Mouse (Mus musculus) 3T3-L1 (cell line): ENCODE measurements around the gene Atad5.
"Not testable (repeated sequence)": the region's sequence is repeated elsewhere in the genome, so short reads cannot be mapped to it uniquely, and the experiment has no call there.

Experiments used
- DNase-seq: peaks from one replicate; pipeline ENCODE4 v3.0.0-alpha.2; 2015; ENCODE audit warnings: low read depth, low spot score

Atad5 gene

GRCm38 (mm10) chr11:80088917-80089816 lies at the start of gene Atad5:
Gene Atad5 (plus strand): TSS chr11:80089400.
- peak; percentile 86 for DNase-seq

- DNase-seq, result peak; percentile 71
Observed at GRCm38 (mm10) chr11:80042615-80043418, 46.4 kb upstream of the Atad5 start.

- DNase-seq, result no peak
Observed at GRCm38 (mm10) chr11:80043419-80043817, 45.8 kb upstream of the Atad5 start.

GRCm38 (mm10) chr11:80046856-80047255 lies 42.3 kb upstream of the Atad5 start:
- no peak for DNase-seq

GRCm38 (mm10) chr11:80050088-80050487 lies 39.1 kb upstream of the Atad5 start:
- peak; percentile 81 for DNase-seq

GRCm38 (mm10) chr11:80052456-80052855 lies 36.7 kb upstream of the Atad5 start:
- DNase-seq, result no peak

GRCm38 (mm10) chr11:80053171-80053570 lies 36.0 kb upstream of the Atad5 start:
- no peak for DNase-seq

- no peak for DNase-seq
Observed at GRCm38 (mm10) chr11:80054659-80055058, 34.5 kb upstream of the Atad5 start.

- DNase-seq, result no peak
Observed at GRCm38 (mm10) chr11:80056141-80056540, 33.1 kb upstream of the Atad5 start.

GRCm38 (mm10) chr11:80062159-80062558 lies 27.0 kb upstream of the Atad5 start:
- no peak for DNase-seq

GRCm38 (mm10) chr11:80066373-80066772 lies 22.8 kb upstream of the Atad5 start:
- not testable (repeated sequence) for DNase-seq

- no peak for DNase-seq
Observed at GRCm38 (mm10) chr11:80067558-80067957, 21.6 kb upstream of the Atad5 start.

GRCm38 (mm10) chr11:80069815-80070214 lies 19.4 kb upstream of the Atad5 start:
- no peak for DNase-seq

- peak; percentile 70 for DNase-seq
Observed at GRCm38 (mm10) chr11:80071039-80071438, 18.2 kb upstream of the Atad5 start.

- no peak for DNase-seq
Observed at GRCm38 (mm10) chr11:80072365-80072764, 16.8 kb upstream of the Atad5 start.

GRCm38 (mm10) chr11:80075608-80076277 lies 13.5 kb upstream of the Atad5 start:
- DNase-seq, result no peak

GRCm38 (mm10) chr11:80077784-80078545 lies 11.2 kb upstream of the Atad5 start:
- no peak for DNase-seq

- DNase-seq, result peak; percentile 44
Observed at GRCm38 (mm10) chr11:80078831-80079230, 10.4 kb upstream of the Atad5 start.

- DNase-seq, result no peak
Observed at GRCm38 (mm10) chr11:80079751-80080150, 9.4 kb upstream of the Atad5 start.

GRCm38 (mm10) chr11:80080381-80080825 lies 8.8 kb upstream of the Atad5 start:
- DNase-seq, result peak; percentile 41
